Mouse (Mus musculus) cerebellum, adult (tissue): ENCODE results near the gene Dctpp1.
A peak's percentile ranks its signal among the peaks of the same experiment; 100 is the strongest.
"Not testable (repeated sequence)": the region's sequence is repeated elsewhere in the genome, so short reads cannot be mapped to it uniquely, and the experiment has no call there.

Source experiments
- ATAC-seq: cut with Nextera tagmentation; 2 replicates; pipeline ENCODE4 v1.9.2; 2017; ENCODE audit warnings: mild to moderate bottlenecking, moderate library complexity, mixed read lengths; ENCODE audit not compliant: insufficient number of reproducible peaks, low FRiP score, low TSS enrichment

Gene Dctpp1

DNA sequence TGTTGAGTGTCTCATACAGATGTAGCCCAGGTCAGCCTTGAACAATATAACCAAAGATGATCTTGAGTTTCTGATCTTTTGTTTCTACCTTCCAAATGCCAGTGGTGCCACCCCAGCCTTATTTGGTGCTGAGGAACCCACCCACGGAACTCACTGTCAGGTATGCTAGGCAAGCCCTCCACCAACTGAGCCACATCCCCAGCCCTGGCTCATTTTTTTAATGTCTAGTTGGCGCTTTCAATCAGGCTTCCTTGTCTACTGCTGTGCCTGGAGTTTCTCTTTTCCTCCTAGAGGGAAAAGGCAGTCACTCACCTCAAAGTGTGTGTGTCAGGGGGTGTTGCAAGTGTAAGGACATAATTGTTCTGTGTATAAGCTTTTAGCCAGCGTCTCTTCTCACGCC, 10.6 kb upstream of the Dctpp1 start:
- ATAC-seq: no peak

DNA sequence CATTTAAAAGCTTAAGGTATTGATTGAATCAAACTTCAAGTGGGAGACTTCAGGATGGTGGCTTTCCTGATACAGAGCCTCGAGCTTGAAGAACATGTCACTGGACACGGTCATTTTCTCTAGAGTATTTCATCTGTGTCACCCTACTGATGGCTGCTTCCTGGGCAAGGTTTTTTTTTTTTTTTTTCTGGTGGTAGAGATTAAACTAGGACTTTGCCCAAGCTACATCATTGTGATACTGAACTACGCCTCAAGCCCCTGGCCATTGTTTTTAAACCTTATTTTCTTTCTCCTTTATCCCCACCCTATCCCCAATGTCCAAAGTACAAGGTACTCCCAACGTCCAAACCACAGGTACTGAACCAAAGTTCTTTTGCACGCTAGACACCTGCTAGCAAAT, 10.2 kb upstream of the Dctpp1 start:
- ATAC-seq: no peak

DNA sequence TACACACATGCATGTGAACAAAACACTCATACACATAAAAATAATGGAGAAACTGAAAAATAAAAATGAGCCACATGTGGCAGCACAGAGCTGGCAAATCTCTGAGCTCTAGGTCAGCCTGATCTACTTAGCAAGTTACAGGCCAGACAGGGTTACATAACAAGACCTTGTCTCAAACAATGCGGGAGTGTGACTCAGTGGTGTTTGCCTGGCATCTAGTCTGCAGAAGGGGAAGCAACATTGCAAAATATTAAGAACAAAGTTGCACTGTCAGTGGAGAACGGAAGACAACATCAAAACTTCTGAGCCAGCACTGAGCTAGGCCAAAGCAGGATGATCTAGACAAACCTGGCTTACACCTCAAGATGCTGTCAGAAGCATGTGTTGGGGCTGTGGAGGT, 9.7 kb upstream of the Dctpp1 start:
- no peak for ATAC-seq

DNA sequence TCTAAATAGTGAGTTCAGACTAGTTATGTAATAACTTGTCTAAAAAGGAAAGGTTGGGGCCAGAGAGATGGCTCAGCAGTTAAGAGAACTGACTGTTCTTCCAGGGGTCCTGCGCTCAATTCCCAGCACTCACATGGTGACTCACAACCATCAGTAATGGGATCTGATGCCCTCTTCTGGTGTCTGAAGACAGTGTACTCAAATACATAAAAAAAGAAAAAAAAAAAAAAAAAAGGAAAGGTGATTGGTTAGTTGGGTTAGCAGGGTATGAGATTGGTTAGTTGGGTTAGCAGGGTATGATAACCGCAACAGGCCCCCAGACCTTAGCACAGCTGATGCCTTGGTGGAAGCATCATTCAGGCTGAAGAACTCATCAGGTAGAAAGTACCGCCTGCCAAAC, 3.0 kb upstream of the Dctpp1 start:
- ATAC-seq: no peak

DNA sequence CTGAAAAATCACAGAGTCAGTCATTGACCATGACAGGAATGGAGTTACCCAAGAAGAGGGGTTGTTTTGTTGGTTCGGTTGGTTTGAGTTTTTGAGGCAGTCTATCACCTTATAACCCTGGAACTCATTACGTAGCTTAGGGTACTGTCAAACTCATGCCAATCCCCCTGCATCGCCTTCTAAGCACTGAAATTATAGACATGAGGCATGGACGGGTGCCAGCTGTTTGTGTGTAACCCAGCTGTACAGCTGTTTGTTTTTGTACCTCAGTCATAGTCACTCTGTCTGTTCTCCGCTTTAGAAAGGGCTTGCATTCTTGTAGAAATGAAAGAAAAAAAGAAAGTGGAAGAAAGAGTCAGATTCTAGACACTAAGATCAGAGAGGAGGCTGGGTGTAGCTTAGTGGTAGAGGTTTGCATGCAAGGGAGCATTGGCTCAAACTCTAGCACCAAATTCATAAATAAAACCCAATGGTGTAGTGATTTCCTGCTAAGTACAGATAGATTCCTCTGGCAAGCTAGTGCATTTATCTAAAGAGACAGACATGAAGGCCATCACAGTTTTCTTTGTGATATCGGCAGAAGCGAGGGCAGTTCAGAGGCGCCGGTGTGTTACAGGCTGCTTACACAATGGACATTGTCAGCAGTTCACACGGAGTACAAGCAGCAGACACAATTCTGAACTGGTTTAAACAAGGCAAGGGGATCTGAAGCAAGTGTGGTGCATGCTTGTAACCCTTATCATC, 1.9 kb upstream of the Dctpp1 start:
- no peak for ATAC-seq

DNA sequence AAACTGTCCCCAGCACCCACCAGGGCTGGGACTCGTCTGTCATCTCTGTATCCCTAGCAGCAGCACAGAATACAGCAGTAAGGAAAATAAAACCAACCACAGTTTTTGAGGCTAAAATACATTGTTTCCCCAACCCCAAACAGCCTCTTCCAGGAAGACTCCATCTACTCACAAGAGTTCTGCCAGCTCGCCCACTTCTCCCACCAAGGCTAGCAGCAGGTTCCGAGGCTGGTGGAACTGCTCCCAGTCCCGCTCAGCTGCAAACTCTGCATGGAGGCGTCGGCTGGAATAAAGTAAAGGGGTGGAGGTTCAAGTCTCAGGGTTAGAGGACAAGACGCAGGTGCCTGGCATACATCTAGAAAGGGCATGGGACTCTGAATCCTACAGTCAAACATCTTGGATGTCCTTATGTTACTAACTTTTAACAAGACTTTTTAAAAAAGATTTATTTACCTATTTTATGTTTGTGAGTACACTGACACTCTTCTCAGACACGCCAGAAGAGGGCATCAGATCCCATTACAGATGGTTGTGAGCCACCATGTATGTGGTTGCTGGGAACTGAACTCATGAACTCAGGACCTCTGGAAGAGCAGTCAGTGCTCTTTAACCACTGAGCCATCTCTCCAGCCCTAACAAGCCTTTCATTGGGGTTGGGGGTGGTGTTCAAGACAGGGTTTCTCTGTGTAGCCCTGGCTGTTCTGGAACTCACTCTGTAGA, 1.2 kb downstream of the Dctpp1 start:
- ATAC-seq: no peak

DNA sequence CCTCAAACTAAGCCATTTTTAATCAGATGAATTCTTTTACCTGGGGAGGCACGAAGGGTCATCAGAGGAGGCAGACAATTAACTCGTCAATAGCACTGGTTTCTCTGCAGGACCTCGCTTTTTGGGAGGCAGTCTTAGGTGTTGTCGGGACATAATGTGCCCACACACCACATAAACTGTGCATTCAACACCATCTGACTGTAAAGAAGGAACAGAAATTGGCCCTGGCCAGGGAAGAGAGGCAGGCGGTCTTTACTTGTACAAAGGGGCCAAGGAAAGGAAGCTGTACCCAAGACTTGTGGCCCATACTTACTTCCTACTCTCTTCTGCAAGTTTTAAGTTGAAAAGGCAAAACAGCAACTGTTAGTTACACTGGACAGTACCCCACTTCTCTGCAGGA, 4.0 kb downstream of the Dctpp1 start:
- ATAC-seq: no peak

DNA sequence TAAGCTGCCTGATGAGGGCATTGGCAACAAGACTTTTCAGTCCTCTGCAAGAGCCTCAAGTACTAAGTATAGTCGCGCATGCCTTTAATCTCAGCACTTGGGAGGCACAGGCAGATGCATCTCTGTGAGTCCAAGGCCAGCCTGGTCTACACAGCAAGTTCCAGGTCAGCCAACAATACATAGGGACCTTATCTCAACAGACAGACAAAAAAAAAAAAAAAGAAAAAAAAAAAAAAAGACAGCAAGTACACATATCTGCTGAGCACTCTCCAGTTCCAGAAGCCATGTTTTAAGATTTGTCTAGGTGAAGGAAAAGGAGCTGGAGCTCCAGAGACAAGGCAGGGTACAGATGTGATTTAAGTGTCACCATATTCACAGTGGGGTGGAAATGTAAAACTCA, 4.5 kb downstream of the Dctpp1 start:
- ATAC-seq: no peak

DNA sequence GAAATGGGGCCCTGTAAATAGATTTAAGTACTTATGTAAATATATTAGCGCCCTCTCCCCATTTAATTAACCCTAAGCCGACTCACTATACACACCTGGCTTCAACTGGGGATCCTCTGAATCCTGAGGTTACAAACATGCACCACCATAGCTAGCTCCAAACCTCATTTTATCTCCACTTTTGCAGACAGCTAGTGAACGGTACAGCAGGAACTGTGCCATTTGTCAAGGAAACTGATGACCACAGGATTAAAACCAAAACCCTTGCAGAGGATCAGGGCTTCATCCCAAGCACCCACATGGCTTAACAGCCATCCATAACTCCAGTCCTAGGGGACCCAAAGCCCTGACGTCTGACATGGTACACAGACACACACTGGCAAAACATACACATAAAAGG, 5.5 kb downstream of the Dctpp1 start:
- no peak for ATAC-seq

DNA sequence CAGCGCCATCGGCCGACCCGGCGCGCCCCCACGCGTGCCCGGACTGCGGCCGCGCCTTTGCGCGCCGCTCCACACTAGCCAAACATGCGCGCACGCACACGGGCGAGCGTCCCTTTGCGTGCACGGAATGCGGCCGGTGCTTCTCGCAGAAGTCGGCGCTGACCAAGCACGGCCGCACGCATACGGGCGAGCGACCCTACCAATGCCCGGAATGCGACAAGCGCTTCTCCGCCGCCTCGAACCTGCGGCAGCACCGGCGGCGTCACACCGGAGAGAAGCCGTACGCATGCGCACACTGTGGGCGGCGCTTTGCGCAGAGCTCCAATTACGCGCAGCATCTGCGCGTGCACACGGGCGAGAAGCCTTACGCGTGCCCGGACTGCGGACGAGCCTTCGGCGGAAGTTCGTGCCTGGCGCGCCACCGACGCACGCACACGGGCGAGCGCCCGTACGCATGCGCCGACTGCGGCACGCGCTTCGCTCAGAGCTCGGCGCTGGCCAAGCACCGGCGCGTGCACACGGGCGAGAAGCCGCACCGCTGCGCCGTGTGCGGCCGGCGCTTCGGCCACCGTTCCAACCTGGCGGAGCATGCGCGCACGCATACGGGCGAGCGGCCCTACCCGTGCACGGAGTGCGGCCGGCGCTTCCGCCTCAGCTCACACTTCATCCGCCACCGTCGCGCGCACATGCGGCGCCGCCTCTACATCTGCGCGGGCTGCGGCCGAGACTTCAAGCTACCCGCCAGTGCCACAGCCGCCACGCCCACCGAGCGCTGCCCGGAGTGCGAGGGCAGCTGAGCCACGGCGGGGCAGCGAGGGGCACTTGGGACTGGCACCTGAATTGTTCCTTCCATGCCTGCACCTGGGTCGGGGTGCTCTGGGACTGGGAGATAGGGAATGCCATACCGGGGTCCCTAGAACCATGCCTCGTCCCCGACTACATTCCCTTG, 6.4 kb downstream of the Dctpp1 start:
- peak; percentile 83 for ATAC-seq

DNA sequence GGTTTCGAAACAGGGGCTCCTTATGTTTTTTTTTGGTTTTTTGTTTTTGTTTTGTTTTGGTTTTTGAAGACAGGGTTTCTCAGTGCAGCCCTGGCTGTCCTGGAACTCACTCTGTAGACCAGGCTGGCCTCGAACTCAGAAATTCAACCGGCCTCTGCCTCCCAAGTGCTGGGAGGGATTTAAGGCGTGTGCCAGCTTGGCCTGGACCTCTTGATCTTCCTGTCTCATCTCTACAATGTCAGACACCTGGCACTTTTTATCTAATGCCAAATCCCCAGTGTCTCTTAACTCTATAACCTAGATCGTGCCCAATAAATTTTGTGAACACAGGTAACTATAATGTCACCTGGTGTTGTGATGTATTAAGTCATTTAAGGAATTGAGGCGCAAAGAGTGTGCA, 7.2 kb downstream of the Dctpp1 start:
- ATAC-seq: no peak

DNA sequence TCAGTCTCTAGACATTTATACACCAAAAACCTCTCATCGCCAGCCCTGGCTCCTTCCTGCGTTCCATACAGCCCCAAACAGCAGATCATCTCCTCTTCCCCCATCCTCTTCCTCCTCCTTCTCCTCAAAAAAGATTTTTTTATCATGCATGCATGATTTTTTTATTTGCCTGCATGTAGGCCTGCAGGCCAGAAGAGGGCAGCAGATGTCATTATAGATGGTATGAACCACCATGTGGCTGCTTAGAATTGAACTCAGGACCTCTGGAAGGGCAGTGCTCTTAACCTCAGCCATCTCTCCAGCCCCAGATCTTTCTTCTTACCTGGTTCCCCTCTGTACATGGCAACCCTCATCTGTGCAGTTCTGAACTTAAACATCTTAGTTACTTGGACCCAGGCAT, 8.1 kb downstream of the Dctpp1 start:
- ATAC-seq: no peak

DNA sequence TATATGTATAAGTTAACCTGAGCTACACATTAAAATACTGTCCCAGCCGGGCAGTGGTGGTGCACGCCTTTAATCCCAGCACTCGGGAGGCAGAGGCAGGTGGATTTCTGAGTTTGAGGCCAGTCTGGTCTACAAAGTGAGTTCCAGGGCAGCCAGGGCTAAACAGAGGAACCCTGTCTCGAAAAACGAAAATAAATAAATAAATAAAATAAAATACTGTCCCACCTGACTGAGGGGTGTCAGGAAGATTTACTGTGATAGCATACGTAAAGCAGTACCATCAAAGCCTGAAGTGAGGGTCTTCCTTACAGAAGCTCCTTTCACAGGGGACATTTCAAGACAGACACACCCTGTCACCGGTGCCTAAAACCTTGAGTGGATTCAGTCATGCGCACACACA, 10.0 kb downstream of the Dctpp1 start:
- ATAC-seq: not testable (repeated sequence)

DNA sequence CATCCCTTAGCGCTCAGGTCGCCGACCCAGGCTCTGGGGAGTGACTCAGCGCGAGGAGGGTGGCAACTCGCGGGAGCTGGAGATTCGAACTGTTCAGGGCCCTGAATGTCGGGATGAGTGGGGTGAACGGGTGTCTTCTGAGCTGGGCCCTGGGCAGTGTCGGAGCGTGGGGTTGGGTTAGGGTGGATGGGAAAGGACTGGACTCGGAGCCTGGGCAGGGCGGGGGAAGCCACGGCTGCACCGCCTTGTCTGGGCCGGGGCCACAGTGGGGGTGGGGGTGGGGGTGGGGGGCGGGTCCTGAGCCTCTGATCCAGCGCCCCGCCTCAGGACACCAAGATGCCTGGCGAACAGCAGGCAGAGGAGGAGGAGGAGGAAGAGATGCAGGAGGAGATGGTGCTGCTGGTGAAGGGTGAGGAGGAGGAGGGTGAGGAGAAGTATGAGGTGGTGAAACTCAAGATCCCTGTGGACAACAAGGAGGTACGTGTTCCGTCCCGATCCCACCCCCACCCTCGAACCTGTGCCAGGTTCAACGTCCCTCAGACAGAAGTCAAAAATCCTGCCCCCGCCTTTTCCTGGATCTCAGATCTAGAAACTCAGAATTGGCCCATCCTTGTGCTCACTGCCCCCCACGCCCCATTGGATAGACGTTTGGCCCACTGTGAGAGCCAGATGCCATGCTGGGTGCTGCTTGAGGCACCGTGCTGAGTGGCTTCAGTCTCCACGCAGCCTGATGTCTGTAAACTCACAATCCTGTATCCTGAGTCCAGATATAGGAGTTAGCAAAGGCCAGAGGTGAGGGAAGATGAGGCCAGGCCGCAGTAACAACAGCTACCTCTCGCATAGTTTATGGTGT, 15.6 kb downstream of the Dctpp1 start:
- ATAC-seq: peak; percentile 58; the same call in 1 of the 2 replicates

DNA sequence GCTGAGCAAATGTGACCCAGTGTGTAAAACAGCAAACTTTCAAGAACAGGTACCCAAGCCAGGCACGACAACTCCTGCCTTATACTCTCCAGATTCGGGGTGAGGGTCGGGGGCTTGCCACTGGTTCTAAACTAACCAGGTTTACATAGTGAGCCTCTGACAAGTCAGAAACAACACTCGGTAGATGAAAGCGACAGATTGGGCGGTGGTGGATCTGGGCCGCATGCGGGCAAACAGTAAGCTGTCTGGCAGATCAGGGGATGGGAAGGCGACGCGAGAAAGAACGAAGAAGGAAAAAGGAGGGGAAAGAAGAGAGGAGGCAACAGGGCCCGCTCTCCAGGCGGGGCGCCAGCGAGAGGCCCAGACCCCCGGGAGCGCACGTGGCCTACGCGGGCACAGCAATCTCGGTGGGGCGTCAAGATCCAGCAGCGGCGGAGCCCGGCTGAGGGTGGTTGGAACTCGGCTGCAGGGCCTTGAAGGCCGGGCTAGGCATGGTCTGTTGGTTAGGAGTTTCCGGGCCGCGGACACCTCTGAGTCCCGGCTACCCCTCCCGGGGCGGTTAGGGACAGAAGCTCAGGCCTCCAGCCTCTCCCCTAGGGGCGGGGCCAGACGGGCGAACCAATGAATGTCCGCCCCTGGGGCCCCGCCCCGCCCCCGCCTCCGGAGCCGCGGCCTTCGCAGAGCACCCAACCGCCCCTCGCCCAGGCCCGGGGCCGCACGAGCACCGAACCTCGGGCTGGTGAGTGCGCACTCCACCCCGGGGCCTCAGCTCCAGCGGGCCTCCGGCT, 16.4 kb downstream of the Dctpp1 start, which contains the start of gene Zfp771:
Gene Zfp771 (plus strand): TSS at position 405 of the 788 bp plus-strand sequence.
- peak; percentile 87 for ATAC-seq

DNA sequence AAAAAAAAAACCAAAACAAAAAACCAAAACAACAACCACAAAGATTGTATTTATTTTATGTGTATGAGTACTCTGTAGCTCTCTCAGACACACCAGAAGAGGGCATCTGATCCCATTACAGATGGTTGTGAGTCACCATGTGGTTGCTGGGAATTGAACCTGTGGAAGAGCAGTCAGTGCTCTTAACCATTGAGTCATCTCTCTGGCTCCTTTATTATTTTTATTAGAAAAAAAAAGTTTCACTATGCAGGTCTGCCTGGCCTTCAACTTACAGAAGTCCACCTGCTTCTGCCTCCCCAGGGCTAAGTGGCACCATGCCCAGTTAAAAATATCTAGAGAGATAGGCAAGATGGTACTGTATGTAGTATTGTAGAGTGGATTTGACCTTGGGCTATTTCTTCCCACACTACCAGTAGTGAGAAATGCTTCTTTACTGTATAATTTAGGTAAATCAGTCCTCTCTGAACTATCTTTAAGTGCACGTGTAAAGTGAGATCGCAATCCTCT, 17.1 kb downstream of the Dctpp1 start:
- ATAC-seq: no peak

DNA sequence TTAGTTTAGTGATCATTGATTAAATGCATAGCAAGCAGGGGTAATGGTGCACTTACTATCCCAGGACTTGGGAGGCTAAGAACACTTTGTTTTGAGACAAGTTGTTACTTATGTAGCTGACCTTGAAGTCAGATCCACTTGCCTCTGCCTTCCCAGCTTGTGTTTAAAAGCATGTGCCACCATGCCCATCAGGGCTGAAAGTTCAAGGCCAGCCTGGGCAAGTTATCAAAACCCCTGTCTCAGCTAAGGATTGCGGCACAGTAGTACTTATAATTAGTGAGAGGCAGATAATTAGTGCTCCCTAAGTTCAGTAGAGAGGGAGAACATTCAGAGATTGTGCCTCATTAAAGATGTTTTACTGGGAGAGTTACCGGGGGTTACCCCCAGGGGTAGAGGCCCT, 25.7 kb downstream of the Dctpp1 start:
- ATAC-seq: no peak

DNA sequence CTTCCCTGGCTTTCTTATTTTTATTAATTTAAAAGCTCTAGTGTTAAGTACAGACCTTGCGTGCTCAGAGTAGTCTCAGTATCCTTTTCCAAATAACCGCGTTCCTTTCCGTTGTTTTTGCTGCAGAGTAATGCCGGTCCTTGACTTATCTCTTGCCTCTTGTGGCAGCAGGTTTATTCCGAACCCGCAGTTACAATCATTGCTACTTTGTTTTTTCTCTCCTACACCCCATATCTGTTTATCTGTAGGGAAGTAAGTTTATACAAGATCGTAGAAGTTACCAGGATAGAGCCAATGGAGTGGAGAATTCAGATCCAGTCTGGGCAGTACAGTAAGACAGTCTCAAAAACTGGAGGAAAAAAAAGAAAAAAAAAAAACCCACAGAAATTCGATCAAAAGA, 26.7 kb downstream of the Dctpp1 start:
- no peak for ATAC-seq

DNA sequence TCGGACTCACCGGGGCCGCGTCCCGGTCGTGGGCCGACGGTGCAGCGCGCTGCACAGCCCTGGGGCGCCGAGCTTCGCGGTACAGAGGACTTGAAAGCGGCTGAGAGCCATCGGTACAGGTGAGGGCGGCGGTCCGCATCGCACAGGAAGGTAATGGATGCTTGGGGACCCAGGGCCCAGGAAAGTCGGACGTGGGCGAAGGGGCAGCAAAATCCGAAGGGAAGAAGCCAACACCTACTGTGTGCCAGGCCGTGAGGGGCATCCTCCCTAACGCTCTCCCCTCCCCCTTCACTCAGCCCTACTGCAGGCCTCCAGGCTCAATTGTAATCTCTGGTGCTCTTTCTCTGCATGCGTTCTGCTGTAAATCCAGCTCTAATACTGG, 27.1 kb downstream of the Dctpp1 start:
- peak; percentile 46; the same call in 1 of the 2 replicates for ATAC-seq
